Comparison of ENCODE assay signal across 8 mouse cellular contexts in genomic region chr10:80298571-80299281, GRCm38 (mm10). TPM values are rescaled to one million over a fixed set of nuclear protein-coding genes. Genes with fewer than 3 reads are reported as not detected.
DNase-seq lines count a peak whose midpoint lies in the region; ATAC-seq and TF ChIP-seq lines count a peak whose summit lies in the region.

No protein-coding gene starts in this region.

- peak; percentile 21; the same call in 1 of the 2 replicates for TF ChIP-seq CTCF in kidney, postnatal 0 days (IDR thresholded peaks at IDR 0.05; ENCODE audit: low read depth)
- no peak for TF ChIP-seq CTCF in liver, postnatal 0 days (IDR thresholded peaks at IDR 0.05; ENCODE audit: low read depth)

- WGBS in kidney, postnatal 0 days = 3% methylated on average over 26 of the region's 26 CpGs
- 8% methylated on average over 26 of the region's 26 CpGs for WGBS in liver, postnatal 0 days (ENCODE audit: insufficient replicate concordance)

- ATAC-seq in kidney, postnatal 0 days (replicated peaks; ENCODE audit: low FRiP score, low read depth) = 0 out of 2 replicates have a peak, but pooled peaks have one; percentile 29
- peak; percentile 33; the same call in 1 of the 2 replicates for ATAC-seq in granulocyte monocyte progenitor cell, adult 5-6 weeks (replicated peaks; ENCODE audit: poor library complexity, severe bottlenecking)
- no peak for ATAC-seq in liver, postnatal 0 days

- no peak overlapping the region for H3K4me3 ChIP-seq in kidney, postnatal 0 days (replicated peaks; ENCODE audit: low read depth, low read length)
- H3K4me3 ChIP-seq in liver, postnatal 0 days (ENCODE audit: low read depth, low read length) = no peak overlapping the region

- no peaks in the 10 kb centered on the region for H3K9me3 ChIP-seq in kidney, postnatal 0 days (replicated peaks; ENCODE audit: low read length)
- no peaks in the 10 kb centered on the region for H3K9me3 ChIP-seq in liver, postnatal 0 days (ENCODE audit: low read length)

- peaks cover 43% of the 10 kb centered on the region for H3K27me3 ChIP-seq in kidney, postnatal 0 days (ENCODE audit: insufficient read depth, low read length)
- peaks cover 61% of the 10 kb centered on the region for H3K27me3 ChIP-seq in liver, postnatal 0 days (ENCODE audit: insufficient read depth, low read length)

- H3K9ac ChIP-seq in kidney, postnatal 0 days (ENCODE audit: low read depth, low read length) = no peak overlapping the region
- H3K9ac ChIP-seq in liver, postnatal 0 days (replicated peaks) = no peak overlapping the region

- no peak overlapping the region for H3K27ac ChIP-seq in kidney, postnatal 0 days
- H3K27ac ChIP-seq in liver, postnatal 0 days (ENCODE audit: low read depth) = no peak overlapping the region

- peaks cover 3% of the 10 kb centered on the region; the same call in 1 of the 2 replicates for H3K4me1 ChIP-seq in kidney, postnatal 0 days (replicated peaks; ENCODE audit: insufficient read depth, low read length)
- H3K4me1 ChIP-seq in liver, postnatal 0 days (ENCODE audit: insufficient read depth) = peaks cover 16% of the 10 kb centered on the region

- no peak overlapping the region for H3K4me2 ChIP-seq in kidney, postnatal 0 days (ENCODE audit: low read length)
- H3K4me2 ChIP-seq in liver, postnatal 0 days (ENCODE audit: low read depth, low read length) = no peak overlapping the region

- no peak for TF ChIP-seq EP300 in liver, postnatal 0 days (IDR thresholded peaks at IDR 0.05; ENCODE audit: low read depth)

- DNase-seq in kidney, postnatal 0 days (ENCODE audit: low spot score) = peak; percentile 74
- no peak for DNase-seq in kidney, postnatal 14 days
- peak; percentile 94 to 95 for DNase-seq in cerebellum, postnatal 4 days (ENCODE audit: low spot score in 2 of 2)
- DNase-seq in layer of hippocampus, postnatal 14 days (ENCODE audit: low spot score in 2 of 2) = peak; percentile 91 to 95
- peak; percentile 85 for DNase-seq in neural tube, embryonic 10.5 days (ENCODE audit: extremely low spot score, low spot score)
- no peak for DNase-seq in B cell, adult 2 months
- no peak for DNase-seq in liver, postnatal 0 days

- H3K36me3 ChIP-seq in kidney, postnatal 0 days (ENCODE audit: insufficient read depth, low read length) = peaks cover 11% of the 10 kb centered on the region; the same call in 1 of the 2 replicates
- peaks cover 11% of the 10 kb centered on the region for H3K36me3 ChIP-seq in liver, postnatal 0 days (replicated peaks; ENCODE audit: insufficient read depth, low read length)

RNA-seq across cellular contexts. Expression of gene Apc2, which starts 2.9 kb away (rescaled TPM):
- 0.51 and 0.86 TPM in 2 replicates for polyA plus RNA-seq in kidney, postnatal 0 days (2015; fragmentation: Nextera tagmentation; extraction: Ambion mirVana)
- not detected in 2 replicates for total RNA-seq in granulocyte monocyte progenitor cell, adult 5-6 weeks (2014; fragmentation: Nextera tagmentation)
- total RNA-seq in granulocyte monocyte progenitor cell, adult 5-6 weeks (2017) = not detected in 2 replicates
- total RNA-seq in layer of hippocampus, postnatal 14 days (2021) = 100 to 1,000 TPM; 131 to 133 TPM
- polyA plus RNA-seq in liver, postnatal 0 days (2015; fragmentation: Nextera tagmentation; extraction: Ambion mirVana) = 0.05 and 0.20 TPM in 2 replicates

RNA-seq across cellular contexts. Expression of gene Rps15, which starts 6.5 kb away (rescaled TPM):
- 974 and 1,069 TPM in 2 replicates for polyA plus RNA-seq in kidney, postnatal 0 days (2015; fragmentation: Nextera tagmentation; extraction: Ambion mirVana)
- 3,725 and 3,829 TPM in 2 replicates for total RNA-seq in granulocyte monocyte progenitor cell, adult 5-6 weeks (2014; fragmentation: Nextera tagmentation)
- 2,646 and 2,810 TPM in 2 replicates for total RNA-seq in granulocyte monocyte progenitor cell, adult 5-6 weeks (2017)
- total RNA-seq in layer of hippocampus, postnatal 14 days (2021) = 100 to 1,000 TPM; 727 to 762 TPM
- 453 and 466 TPM in 2 replicates for polyA plus RNA-seq in liver, postnatal 0 days (2015; fragmentation: Nextera tagmentation; extraction: Ambion mirVana)

RNA-seq across cellular contexts. Expression of gene 2310011J03Rik, which starts 21.6 kb away (rescaled TPM):
- 52.2 and 53.6 TPM in 2 replicates for polyA plus RNA-seq in kidney, postnatal 0 days (2015; fragmentation: Nextera tagmentation; extraction: Ambion mirVana)
- 35.2 and 45.0 TPM in 2 replicates for total RNA-seq in granulocyte monocyte progenitor cell, adult 5-6 weeks (2014; fragmentation: Nextera tagmentation)
- 16.4 and 17.4 TPM in 2 replicates for total RNA-seq in granulocyte monocyte progenitor cell, adult 5-6 weeks (2017)
- 10 to 100 TPM; 20.4 to 23.1 TPM for total RNA-seq in layer of hippocampus, postnatal 14 days (2021)
- 25.5 and 27.4 TPM in 2 replicates for polyA plus RNA-seq in liver, postnatal 0 days (2015; fragmentation: Nextera tagmentation; extraction: Ambion mirVana)

RNA-seq across cellular contexts. Expression of gene Pcsk4, which starts 30.6 kb away (rescaled TPM):
- polyA plus RNA-seq in kidney, postnatal 0 days (2015; fragmentation: Nextera tagmentation; extraction: Ambion mirVana) = 5.4 and 5.9 TPM in 2 replicates
- 6.7 and 7.2 TPM in 2 replicates for total RNA-seq in granulocyte monocyte progenitor cell, adult 5-6 weeks (2014; fragmentation: Nextera tagmentation)
- total RNA-seq in granulocyte monocyte progenitor cell, adult 5-6 weeks (2017) = 0.98 and 1.6 TPM in 2 replicates
- 1 to 10 TPM; 3.2 to 4.4 TPM for total RNA-seq in layer of hippocampus, postnatal 14 days (2021)
- polyA plus RNA-seq in liver, postnatal 0 days (2015; fragmentation: Nextera tagmentation; extraction: Ambion mirVana) = 5.6 TPM in 2 replicates

RNA-seq across cellular contexts. Expression of gene Reep6, which starts 31.0 kb away (rescaled TPM):
- polyA plus RNA-seq in kidney, postnatal 0 days (2015; fragmentation: Nextera tagmentation; extraction: Ambion mirVana) = 11.7 and 12.1 TPM in 2 replicates
- total RNA-seq in granulocyte monocyte progenitor cell, adult 5-6 weeks (2014; fragmentation: Nextera tagmentation) = 0.11 and 0.60 TPM in 2 replicates
- total RNA-seq in granulocyte monocyte progenitor cell, adult 5-6 weeks (2017) = 0.22 and 2.7 TPM in 2 replicates
- 10 to 100 TPM; 10.1 to 10.6 TPM for total RNA-seq in layer of hippocampus, postnatal 14 days (2021)
- 167 and 174 TPM in 2 replicates for polyA plus RNA-seq in liver, postnatal 0 days (2015; fragmentation: Nextera tagmentation; extraction: Ambion mirVana)

Comparison
In these comparisons a context has a peak if more than half of its experiments do, and no peak if none do; other contexts are left out.
1. DNase-seq: peak in kidney, postnatal 0 days (single experiment), cerebellum, postnatal 4 days (2 of 2), layer of hippocampus, postnatal 14 days (2 of 2) and neural tube, embryonic 10.5 days (single experiment); none in kidney, postnatal 14 days (single experiment), B cell, adult 2 months (0 of 2) and liver, postnatal 0 days (single experiment).
2. RNA of gene Apc2, which starts 2.9 kb away (total RNA-seq): 131 to 133 TPM in layer of hippocampus, postnatal 14 days; not detected in granulocyte monocyte progenitor cell, adult 5-6 weeks; every median in the first group is over 100 times any median in the second.